Mouse (Mus musculus): ENCODE data around the gene Olfr1339. TPM values are rescaled to one million over a fixed set of nuclear protein-coding genes. Genes with fewer than 3 reads are reported as not detected.

The Olfr1339 gene
- polyA plus RNA-seq, 1 experiment from 2014 or later: 0.08 TPM

- Histone ChIP-seq H3K36me3 (no peaks in the 10 kb centered on the region), H3K27ac (replicated peaks) (no peak overlapping the region), H3K4me3 (replicated peaks) (no peak overlapping the region), H3K4me1 (no peaks in the 10 kb centered on the region), H3K27me3 (peaks cover 22% of the 10 kb centered on the region), H3K9ac (no peak overlapping the region), H3K4me2 (replicated peaks) (no peak overlapping the region), H3K9me3 (replicated peaks) (no peaks in the 10 kb centered on the region)
- 8% methylated on average over 16 of the region's 16 CpGs for WGBS
- ATAC-seq (ENCODE audit: insufficient number of reproducible peaks, low FRiP score, low TSS enrichment, low read depth): no peak
Observed at GRCm38 (mm10) chr4:118741881-118742280, 9.9 kb downstream of the Olfr1339 start.

GRCm38 (mm10) chr4:118758637-118759036, 26.7 kb downstream of the Olfr1339 start, which contains the start of gene Olfr1338:
Gene Olfr1338, minus strand, starts transcription at chr4:118758737.
- H3K9ac ChIP-seq: no peak within 1 kb of the TSS
- no peaks in the 10 kb centered on the region for H3K36me3 ChIP-seq
- no peaks in the 10 kb centered on the region for H3K27me3 ChIP-seq
- no peak within 1 kb of the TSS for H3K4me2 ChIP-seq (replicated peaks)
- ATAC-seq (ENCODE audit: insufficient number of reproducible peaks, low FRiP score, low TSS enrichment, low read depth): no peak
- H3K4me1 ChIP-seq: no peaks in the 10 kb centered on the region
- no peaks in the 10 kb centered on the region for H3K9me3 ChIP-seq (replicated peaks)
- no peak within 1 kb of the TSS for H3K4me3 ChIP-seq (replicated peaks)
- H3K27ac ChIP-seq (replicated peaks): no peak within 1 kb of the TSS
- 87% methylated on average over 1 of the region's 1 CpGs for WGBS

- no peaks in the 10 kb centered on the region for H3K27me3 ChIP-seq
- no peaks in the 10 kb centered on the region for H3K36me3 ChIP-seq
- ATAC-seq (ENCODE audit: insufficient number of reproducible peaks, low FRiP score, low TSS enrichment, low read depth): no peak
- no peak within 1 kb of the TSS for H3K27ac ChIP-seq (replicated peaks)
- WGBS: 74% methylated on average over 2 of the region's 2 CpGs
- no peak within 1 kb of the TSS for H3K4me2 ChIP-seq (replicated peaks)
- no peaks in the 10 kb centered on the region for H3K4me1 ChIP-seq
- H3K9ac ChIP-seq: no peak within 1 kb of the TSS
- H3K4me3 ChIP-seq (replicated peaks): no peak within 1 kb of the TSS
- no peaks in the 10 kb centered on the region for H3K9me3 ChIP-seq (replicated peaks)
Observed at GRCm38 (mm10) chr4:118782486-118782885, 50.5 kb downstream of the Olfr1339 start, which contains the start of gene Olfr1337. Gene Olfr1337, minus strand, starts transcription at chr4:118782586.

Other genes with a start within 250 kb of the Olfr1339 start
- 25.6 and 27.1 TPM in 2 replicates for gene Tie1, start 242.1 kb upstream of the Olfr1339 start, polyA plus RNA-seq (2015; fragmentation: Nextera tagmentation; extraction: Ambion mirVana)
- 15.3 and 18.6 TPM in 2 replicates for gene 2610528J11Rik, start 205.2 kb upstream of the Olfr1339 start, polyA plus RNA-seq (2015; fragmentation: Nextera tagmentation; extraction: Ambion mirVana)
- 11.7 and 17.4 TPM in 2 replicates for gene Tmem125, start 188.1 kb upstream of the Olfr1339 start, polyA plus RNA-seq (2015; fragmentation: Nextera tagmentation; extraction: Ambion mirVana)
- 2.3 and 3.3 TPM in 2 replicates for gene Cfap57, start 111.4 kb upstream of the Olfr1339 start, polyA plus RNA-seq (2015; fragmentation: Nextera tagmentation; extraction: Ambion mirVana)
- gene Ebna1bp2, start 111.4 kb upstream of the Olfr1339 start, polyA plus RNA-seq (2015; fragmentation: Nextera tagmentation; extraction: Ambion mirVana): 120 and 128 TPM in 2 replicates
- gene Olfr62, start 73.2 kb upstream of the Olfr1339 start, polyA plus RNA-seq (2015; fragmentation: Nextera tagmentation; extraction: Ambion mirVana): 0.17 and 0.18 TPM in 2 replicates
- 0.13 and 0.15 TPM in 2 replicates for gene Olfr1342, start 39.4 kb upstream of the Olfr1339 start, polyA plus RNA-seq (2015; fragmentation: Nextera tagmentation; extraction: Ambion mirVana)
- 0.07 and 0.17 TPM in 2 replicates for gene Olfr1341, start 28.7 kb upstream of the Olfr1339 start, polyA plus RNA-seq (2015; fragmentation: Nextera tagmentation; extraction: Ambion mirVana)
- 0.44 and 0.50 TPM in 2 replicates for gene Olfr1340, start 12.0 kb upstream of the Olfr1339 start, polyA plus RNA-seq (2015; fragmentation: Nextera tagmentation; extraction: Ambion mirVana)
- gene Olfr1338, start 26.6 kb downstream of the Olfr1339 start, polyA plus RNA-seq (2015; fragmentation: Nextera tagmentation; extraction: Ambion mirVana): 0.19 and 0.37 TPM in 2 replicates
- not detected in 2 replicates for gene Olfr1337, start 50.4 kb downstream of the Olfr1339 start, polyA plus RNA-seq (2015; fragmentation: Nextera tagmentation; extraction: Ambion mirVana)
- gene Olfr1335, start 77.8 kb downstream of the Olfr1339 start, polyA plus RNA-seq (2015; fragmentation: Nextera tagmentation; extraction: Ambion mirVana): not detected in 2 replicates
- gene Olfr1333, start 104.1 kb downstream of the Olfr1339 start, polyA plus RNA-seq (2015; fragmentation: Nextera tagmentation; extraction: Ambion mirVana): not detected in 2 replicates
- gene Olfr1331, start 132.5 kb downstream of the Olfr1339 start, polyA plus RNA-seq (2015; fragmentation: Nextera tagmentation; extraction: Ambion mirVana): not detected in 2 replicates
- 0.36 TPM in 1 of 2 replicates, not detected in the other for gene Olfr1330, start 156.4 kb downstream of the Olfr1339 start, polyA plus RNA-seq (2015; fragmentation: Nextera tagmentation; extraction: Ambion mirVana)
- gene Olfr1329, start 185.3 kb downstream of the Olfr1339 start, polyA plus RNA-seq (2015; fragmentation: Nextera tagmentation; extraction: Ambion mirVana): 0.18 TPM in 1 of 2 replicates, not detected in the other
- gene Olfr1328, start 206.4 kb downstream of the Olfr1339 start, polyA plus RNA-seq (2015; fragmentation: Nextera tagmentation; extraction: Ambion mirVana): 0.07 TPM in 1 of 2 replicates, not detected in the other
- gene Lao1, start 229.4 kb downstream of the Olfr1339 start, polyA plus RNA-seq (2015; fragmentation: Nextera tagmentation; extraction: Ambion mirVana): 0.16 TPM in 1 of 2 replicates, not detected in the other

All from embryonic facial prominence, embryonic 15.5 days (tissue).